Mouse (Mus musculus) heart, postnatal 0 days (tissue): ENCODE data around the gene Sec16a.

ENCODE experiments used
- CTCF ChIP-seq: IDR thresholded peaks from 2 replicates; pipeline ENCODE4 v1.5.1; 2016; ENCODE audit warnings: antibody characterized with exemption, control low read depth, low read depth
- EP300 ChIP-seq: IDR thresholded peaks from 2 replicates; pipeline ENCODE4 v1.6.1; 2016; ENCODE audit warnings: antibody characterized with exemption, low read depth

- TF ChIP-seq CTCF (no peak), EP300 (no peak)
Observed at GRCm38 (mm10) chr2:26409362-26409761, 35.7 kb downstream of the Sec16a start.
